In genomic region chr9:46046724-46047517, GRCm38 (mm10) we compare ENCODE assay signal across 33 mouse cellular contexts. TPM values are rescaled to one million over a fixed set of nuclear protein-coding genes. Genes with fewer than 3 reads are reported as not detected.
DNase-seq lines count a peak whose midpoint lies in the region; ATAC-seq and TF ChIP-seq lines count a peak whose summit lies in the region.
"Had no signal": no experiment of that assay in that cellular context is flagged by ENCODE, and none has a peak within 500 bp of the region (broad histone marks: within the 10 kb centered on the region; RNA-seq: fewer than 3 reads in every experiment).

No protein-coding gene starts in this region.

- intact Hi-C loops in left cerebral cortex, postnatal 25 days (cut with DNase I), result no loop called here
- intact Hi-C loops in left cerebral cortex, postnatal 4 days (cut with DNase I), result no loop called here

- H3K9ac ChIP-seq in hindbrain, embryonic 11.5 days (ENCODE audit: low read depth, low read length), result no peak overlapping the region
- no peak overlapping the region for H3K9ac ChIP-seq in hindbrain, postnatal 0 days (replicated peaks; ENCODE audit: low read length)
- H3K9ac ChIP-seq: embryonic facial prominence, embryonic 15.5 days; heart, embryonic 12.5 days; limb, embryonic 12.5 days; liver, embryonic 15.5 days; lung, embryonic 14.5 days; neural tube, embryonic 12.5 days had no signal

- 55% methylated on average over 11 of the region's 11 CpGs for WGBS in hindbrain, embryonic 11.5 days
- 48% methylated on average over 11 of the region's 11 CpGs for WGBS in hindbrain, postnatal 0 days

- ATAC-seq in hindbrain, embryonic 11.5 days (ENCODE audit: low FRiP score), result no peak
- ATAC-seq in hindbrain, postnatal 0 days, result no peak
- ATAC-seq: forebrain, embryonic 16.5 days; hindbrain, embryonic 16.5 days; intestine, postnatal 0 days; midbrain, embryonic 16.5 days had no signal

- H3K36me3 ChIP-seq in hindbrain, embryonic 11.5 days (ENCODE audit: control insufficient read depth, insufficient read depth, low read length), result no peaks in the 10 kb centered on the region
- H3K36me3 ChIP-seq in hindbrain, postnatal 0 days (ENCODE audit: insufficient read depth, low read length), result no peaks in the 10 kb centered on the region
- H3K36me3 ChIP-seq: embryonic facial prominence, embryonic 15.5 days; limb, embryonic 12.5 days; liver, embryonic 15.5 days; neural tube, embryonic 12.5 days had no signal

- H3K9me3 ChIP-seq in hindbrain, embryonic 11.5 days (ENCODE audit: control insufficient read depth, low read length), result no peaks in the 10 kb centered on the region
- H3K9me3 ChIP-seq in hindbrain, postnatal 0 days (ENCODE audit: low read length), result no peaks in the 10 kb centered on the region
- H3K9me3 ChIP-seq: embryonic facial prominence, embryonic 10.5 days; embryonic facial prominence, embryonic 15.5 days; heart, embryonic 12.5 days; limb, embryonic 12.5 days; liver, embryonic 15.5 days; midbrain, embryonic 10.5 days; neural tube, embryonic 12.5 days had no signal

- H3K4me2 ChIP-seq in hindbrain, embryonic 11.5 days (replicated peaks; ENCODE audit: low read depth, low read length), result no peak overlapping the region
- no peak overlapping the region for H3K4me2 ChIP-seq in hindbrain, postnatal 0 days (ENCODE audit: low read depth, low read length)
- H3K4me2 ChIP-seq: embryonic facial prominence, embryonic 15.5 days; heart, embryonic 12.5 days; limb, embryonic 12.5 days; liver, embryonic 15.5 days; lung, embryonic 14.5 days; neural tube, embryonic 12.5 days had no signal

- peak; percentile 31 for DNase-seq in hindbrain, embryonic 11.5 days (ENCODE audit: low spot score)
- no peak for DNase-seq in hindbrain, postnatal 0 days (ENCODE audit: low spot score)
- peak; percentile 43 for DNase-seq in CD4-positive helper T cell, adult 2 months (ENCODE audit: low read depth, low spot score)
- peak; percentile 68 for DNase-seq in induced T-regulatory cell, adult 2 months (ENCODE audit: low read depth)
- peak; percentile 23 for DNase-seq in retina, postnatal 1 day
- no peak for DNase-seq in lung, postnatal 25 days (ENCODE audit: low spot score)
- no peak for DNase-seq in left cerebral cortex, postnatal 25 days (ENCODE audit: low spot score in 2 of 2)
- no peak for DNase-seq in left cerebral cortex, postnatal 4 days
- DNase-seq: adrenal gland, postnatal 36 days; cerebellum, adult 18-20 months; cerebellum, postnatal 10 days; gastrocnemius, adult 2 months; gastrocnemius, postnatal 36 days; heart, adult 18-20 months; heart, postnatal 4 days; kidney, adult 9 months; kidney, postnatal 10 days; layer of hippocampus, postnatal 36 days; lung, embryonic 14.5 days; lung, postnatal 36 days; thymus, postnatal 14 days had no signal

- no peaks in the 10 kb centered on the region for H3K27me3 ChIP-seq in hindbrain, embryonic 11.5 days (ENCODE audit: control insufficient read depth, insufficient read depth, low read length)
- H3K27me3 ChIP-seq in hindbrain, postnatal 0 days (ENCODE audit: insufficient read depth, low read length), result no peaks in the 10 kb centered on the region
- H3K27me3 ChIP-seq: embryonic facial prominence, embryonic 15.5 days; heart, embryonic 12.5 days; limb, embryonic 12.5 days; liver, embryonic 15.5 days; neural tube, embryonic 12.5 days had no signal

- H3K27ac ChIP-seq in hindbrain, embryonic 11.5 days (ENCODE audit: low read depth, low read length), result no peak overlapping the region
- H3K27ac ChIP-seq in hindbrain, postnatal 0 days, result no peak overlapping the region
- H3K27ac ChIP-seq: embryonic facial prominence, embryonic 10.5 days; embryonic facial prominence, embryonic 15.5 days; gastrocnemius, adult 2 months; limb, embryonic 12.5 days; liver, embryonic 15.5 days; midbrain, embryonic 10.5 days; neural tube, embryonic 12.5 days had no signal

- no peak for TF ChIP-seq CTCF in hindbrain, postnatal 0 days (IDR thresholded peaks at IDR 0.05; ENCODE audit: low read depth)

- H3K4me1 ChIP-seq in hindbrain, embryonic 11.5 days (replicated peaks; ENCODE audit: control insufficient read depth, insufficient read depth, low read length), result 0 out of 2 replicates have a peak, but pooled peaks cover 4% of the 10 kb centered on the region
- peaks cover 8% of the 10 kb centered on the region for H3K4me1 ChIP-seq in hindbrain, postnatal 0 days (ENCODE audit: insufficient read depth, low read length)

- H3K4me3 ChIP-seq in hindbrain, embryonic 11.5 days (ENCODE audit: low read depth, low read length), result no peak overlapping the region
- no peak overlapping the region for H3K4me3 ChIP-seq in hindbrain, postnatal 0 days (ENCODE audit: low read length)
- H3K4me3 ChIP-seq: embryonic facial prominence, embryonic 10.5 days; embryonic facial prominence, embryonic 15.5 days; gastrocnemius, adult 2 months; heart, embryonic 12.5 days; limb, embryonic 12.5 days; liver, embryonic 15.5 days; midbrain, embryonic 10.5 days; myocyte; neural tube, embryonic 12.5 days had no signal

RNA-seq across cellular contexts. Expression of gene Sik3, which starts 34.3 kb away (rescaled TPM):
- polyA plus RNA-seq in hindbrain, embryonic 11.5 days (2014; fragmentation: Nextera tagmentation; extraction: Ambion mirVana), result 9.0 and 10.1 TPM in 2 replicates
- total RNA-seq in hindbrain, postnatal 0 days (2014; rRNA removed), result 32.3 and 37.1 TPM in 2 replicates
- polyA plus RNA-seq in hindbrain, postnatal 0 days (2015; fragmentation: Nextera tagmentation; extraction: Ambion mirVana), result 12.5 and 12.6 TPM in 2 replicates
- 100 to 1,000 TPM; 114 to 121 TPM for total RNA-seq in left cerebral cortex, postnatal 25 days (2021)
- total RNA-seq in left cerebral cortex, postnatal 4 days (2021), result 10 to 100 TPM; 54.6 to 56.9 TPM

RNA-seq across cellular contexts. Expression of gene Pafah1b2, which starts 34.4 kb away (rescaled TPM):
- polyA plus RNA-seq in hindbrain, embryonic 11.5 days (2014; fragmentation: Nextera tagmentation; extraction: Ambion mirVana), result 282 and 301 TPM in 2 replicates
- 137 and 186 TPM in 2 replicates for total RNA-seq in hindbrain, postnatal 0 days (2014; rRNA removed)
- polyA plus RNA-seq in hindbrain, postnatal 0 days (2015; fragmentation: Nextera tagmentation; extraction: Ambion mirVana), result 222 and 243 TPM in 2 replicates
- 100 to 1,000 TPM; 203 to 206 TPM for total RNA-seq in left cerebral cortex, postnatal 25 days (2021)
- total RNA-seq in left cerebral cortex, postnatal 4 days (2021), result 100 to 1,000 TPM; 262 to 267 TPM

Comparison
In these comparisons a context has a peak if more than half of its experiments do, and no peak if none do; other contexts are left out.
1. DNase-seq: peak in hindbrain, embryonic 11.5 days (single experiment), CD4-positive helper T cell, adult 2 months (single experiment), induced T-regulatory cell, adult 2 months (single experiment) and retina, postnatal 1 day (single experiment); none in hindbrain, postnatal 0 days (single experiment), lung, postnatal 25 days (single experiment), left cerebral cortex, postnatal 25 days (0 of 2) and left cerebral cortex, postnatal 4 days (single experiment).